In genomic region chr12:98575195-98575887, GRCm38 (mm10) we compare ENCODE assay signal across 10 mouse cellular contexts. TPM values are rescaled to one million over a fixed set of nuclear protein-coding genes. Genes with fewer than 3 reads are reported as not detected.
DNase-seq lines count a peak whose midpoint lies in the region; ATAC-seq and TF ChIP-seq lines count a peak whose summit lies in the region.
"Had no signal": no experiment of that assay in that cellular context is flagged by ENCODE, and none has a peak within 500 bp of the region (broad histone marks: within the 10 kb centered on the region; RNA-seq: fewer than 3 reads in every experiment).

No protein-coding gene starts in this region.

- intact Hi-C loops in gastrocnemius, postnatal 36 days (cut with DNase I): no loop called here

- H3K9me3 ChIP-seq in heart, embryonic 11.5 days (replicated peaks; ENCODE audit: control insufficient read depth, low read length): no peaks in the 10 kb centered on the region
- no peaks in the 10 kb centered on the region for H3K9me3 ChIP-seq in hindbrain, embryonic 12.5 days (replicated peaks)
- no peaks in the 10 kb centered on the region for H3K9me3 ChIP-seq in midbrain, embryonic 11.5 days (ENCODE audit: control insufficient read depth, low read length)

- H3K4me1 ChIP-seq in heart, embryonic 11.5 days (ENCODE audit: control insufficient read depth, insufficient read depth, low read length): no peaks in the 10 kb centered on the region
- peaks cover 44% of the 10 kb centered on the region for H3K4me1 ChIP-seq in hindbrain, embryonic 12.5 days
- peaks cover 42% of the 10 kb centered on the region for H3K4me1 ChIP-seq in midbrain, embryonic 11.5 days (ENCODE audit: control insufficient read depth, insufficient read depth, low read length)
- no peaks in the 10 kb centered on the region; the same call in 1 of the 2 replicates for H3K4me1 ChIP-seq in thymus, adult 2 months (replicated peaks; ENCODE audit: control insufficient read depth, insufficient read depth, low read length)

- peak overlapping the region; percentile 74 for H3K4me3 ChIP-seq in heart, embryonic 11.5 days (ENCODE audit: low read depth, low read length)
- peak overlapping the region; percentile 74 for H3K4me3 ChIP-seq in hindbrain, embryonic 12.5 days
- H3K4me3 ChIP-seq in midbrain, embryonic 11.5 days (ENCODE audit: low read depth, low read length): peak overlapping the region; percentile 67
- H3K4me3 ChIP-seq in thymus, adult 2 months (ENCODE audit: control insufficient read depth, insufficient read depth, low read length): no peak overlapping the region

- no peak for TF ChIP-seq POLR2A in thymus, adult 2 months (IDR thresholded peaks at IDR 0.05; ENCODE audit: control insufficient read depth, extremely low read depth, insufficient read depth, low read length, poor library complexity)

- peak overlapping the region; percentile 96 for H3K4me2 ChIP-seq in heart, embryonic 11.5 days
- peak overlapping the region; percentile 79 for H3K4me2 ChIP-seq in hindbrain, embryonic 12.5 days (replicated peaks)
- peak overlapping the region; percentile 80 for H3K4me2 ChIP-seq in midbrain, embryonic 11.5 days

- peak overlapping the region; percentile 61; the same call in 1 of the 2 replicates for H3K9ac ChIP-seq in heart, embryonic 11.5 days (ENCODE audit: low read depth, low read length)
- H3K9ac ChIP-seq in hindbrain, embryonic 12.5 days: peak overlapping the region; percentile 83
- peak overlapping the region; percentile 89 for H3K9ac ChIP-seq in midbrain, embryonic 11.5 days (ENCODE audit: low read length)

- no peaks in the 10 kb centered on the region for H3K36me3 ChIP-seq in heart, embryonic 11.5 days (ENCODE audit: control insufficient read depth, insufficient read depth, low read length)
- no peaks in the 10 kb centered on the region for H3K36me3 ChIP-seq in hindbrain, embryonic 12.5 days
- no peaks in the 10 kb centered on the region for H3K36me3 ChIP-seq in midbrain, embryonic 11.5 days (ENCODE audit: control insufficient read depth, insufficient read depth, low read length)
- no peaks in the 10 kb centered on the region for H3K36me3 ChIP-seq in thymus, adult 2 months (ENCODE audit: control insufficient read depth, insufficient read depth, low read length)
- H3K36me3 ChIP-seq: G1E had no signal

- no peak overlapping the region for H3K27ac ChIP-seq in heart, embryonic 11.5 days (ENCODE audit: low read depth, low read length)
- peak overlapping the region; percentile 95 for H3K27ac ChIP-seq in hindbrain, embryonic 12.5 days
- H3K27ac ChIP-seq in midbrain, embryonic 11.5 days (ENCODE audit: low read depth, low read length): peak overlapping the region; percentile 88
- no peak overlapping the region for H3K27ac ChIP-seq in thymus, adult 2 months (ENCODE audit: control insufficient read depth, insufficient read depth, low read length)

- WGBS in heart, embryonic 11.5 days (ENCODE audit: insufficient replicate concordance): 9% methylated on average over 17 of the region's 17 CpGs
- WGBS in hindbrain, embryonic 12.5 days: 7% methylated on average over 17 of the region's 17 CpGs
- WGBS in midbrain, embryonic 11.5 days: 7% methylated on average over 16 of the region's 17 CpGs
- WGBS in thymus, adult 2 months: 19% methylated on average over 17 of the region's 17 CpGs

- no peak for ATAC-seq in heart, embryonic 11.5 days (replicated peaks; ENCODE audit: insufficient number of reproducible peaks, low FRiP score, low TSS enrichment)
- peak; percentile 26 for ATAC-seq in hindbrain, embryonic 12.5 days (ENCODE audit: low FRiP score)
- ATAC-seq in midbrain, embryonic 11.5 days (ENCODE audit: low FRiP score): peak; percentile 20; the same call in 1 of the 2 replicates

- TF ChIP-seq CTCF in thymus, adult 2 months (IDR thresholded peaks at IDR 0.05; ENCODE audit: borderline replicate concordance, control insufficient read depth, extremely low read depth, insufficient read depth, low read length, poor library complexity): no peak

- H3K27me3 ChIP-seq in heart, embryonic 11.5 days (ENCODE audit: control insufficient read depth, insufficient read depth, low read length): peaks cover 55% of the 10 kb centered on the region
- peaks cover 20% of the 10 kb centered on the region for H3K27me3 ChIP-seq in hindbrain, embryonic 12.5 days
- no peaks in the 10 kb centered on the region; the same call in 1 of the 2 replicates for H3K27me3 ChIP-seq in midbrain, embryonic 11.5 days (ENCODE audit: control insufficient read depth, insufficient read depth, low read length)
- peaks cover 6% of the 10 kb centered on the region; the same call in 1 of the 2 replicates for H3K27me3 ChIP-seq in thymus, adult 2 months (ENCODE audit: control insufficient read depth, insufficient read depth, low read length)

- DNase-seq in heart, adult 11 months: no peak
- peak; percentile 45 for DNase-seq in R1 (ENCODE audit: low read depth, low spot score)
- peak; percentile 96 for DNase-seq in midbrain, embryonic 11.5 days (ENCODE audit: low spot score, missing footprints)
- DNase-seq in frontal cortex, postnatal 36 days (ENCODE audit: low spot score in 2 of 2): no peak
- no peak for DNase-seq in gastrocnemius, postnatal 36 days
- no peak for DNase-seq in thymus, adult 2 months

RNA-seq across cellular contexts. Expression of gene Kcnk10, which starts 2.8 kb away (rescaled TPM):
- polyA plus RNA-seq in heart, embryonic 11.5 days (2014; fragmentation: Nextera tagmentation; extraction: Ambion mirVana): 0.25 and 0.44 TPM in 2 replicates
- polyA plus RNA-seq in hindbrain, embryonic 12.5 days (2016; fragmentation: Nextera tagmentation; extraction: Ambion mirVana): 32.1 and 35.1 TPM in 2 replicates
- polyA plus RNA-seq in midbrain, embryonic 11.5 days (2014; fragmentation: Nextera tagmentation; extraction: Ambion mirVana): 40.9 and 45.2 TPM in 2 replicates
- total RNA-seq in gastrocnemius, postnatal 36 days (2021): not detected
- 0.04 and 0.12 TPM in 2 replicates for polyA plus RNA-seq in thymus, adult 2 months (2012; rRNA removed)
- polyA plus RNA-seq: G1E; gonadal fat pad, adult 2 months had no signal

RNA-seq across cellular contexts. Expression of gene Spata7, which starts 52.6 kb away (rescaled TPM):
- polyA plus RNA-seq in heart, embryonic 11.5 days (2014; fragmentation: Nextera tagmentation; extraction: Ambion mirVana): 11.8 and 14.6 TPM in 2 replicates
- polyA plus RNA-seq in hindbrain, embryonic 12.5 days (2016; fragmentation: Nextera tagmentation; extraction: Ambion mirVana): 27.1 and 27.4 TPM in 2 replicates
- 21.8 and 22.7 TPM in 2 replicates for polyA plus RNA-seq in midbrain, embryonic 11.5 days (2014; fragmentation: Nextera tagmentation; extraction: Ambion mirVana)
- total RNA-seq in gastrocnemius, postnatal 36 days (2021): 1 to 10 TPM; 2.3 to 4.1 TPM
- 1.9 and 2.6 TPM in 2 replicates for polyA plus RNA-seq in thymus, adult 2 months (2012; rRNA removed)

Comparison
In these comparisons a context has a peak if more than half of its experiments do, and no peak if none do; other contexts are left out.
1. H3K27ac ChIP-seq: peak in hindbrain, embryonic 12.5 days (single experiment) and midbrain, embryonic 11.5 days (single experiment); none in heart, embryonic 11.5 days (single experiment) and thymus, adult 2 months (single experiment).
2. DNase-seq: peak in R1 (single experiment) and midbrain, embryonic 11.5 days (single experiment); none in heart, adult 11 months (single experiment), frontal cortex, postnatal 36 days (0 of 2), gastrocnemius, postnatal 36 days (0 of 2) and thymus, adult 2 months (single experiment).
3. RNA of gene Kcnk10, which starts 2.8 kb away (polyA plus RNA-seq): 40.9 to 45.2 TPM in midbrain, embryonic 11.5 days and 32.1 to 35.1 TPM in hindbrain, embryonic 12.5 days; 0.25 to 0.44 TPM in heart, embryonic 11.5 days and 0.04 to 0.12 TPM in thymus, adult 2 months; every median in the first group is over 10 times any median in the second.
4. Peak in every context shown above with its lines, with median percentiles within 50 percentile points of each other: H3K4me2 ChIP-seq and H3K9ac ChIP-seq.